Mouse (Mus musculus): ENCODE data around the gene Misp. TPM values are rescaled to one million over a fixed set of nuclear protein-coding genes. Genes with fewer than 3 reads are reported as not detected.
A peak's percentile ranks its signal among the peaks of the same experiment; 100 is the strongest.

The Misp gene
- polyA plus RNA-seq, 1 experiment from 2014 or later: 1.1 TPM

- Histone ChIP-seq H3K4me2 (no peak overlapping the region), H3K9me3 (replicated peaks) (no peaks in the 10 kb centered on the region), H3K27ac (no peak overlapping the region), H3K36me3 (ENCODE audit: poor library complexity, severe bottlenecking) (peaks cover 21% of the 10 kb centered on the region), H3K27me3 (no peaks in the 10 kb centered on the region), H3K4me1 (peaks cover 77% of the 10 kb centered on the region), H3K4me3 (no peak overlapping the region), H3K9ac (no peak overlapping the region)
- 93% methylated on average over 12 of the region's 12 CpGs for WGBS
- no peak for ATAC-seq
Measured at GRCm38 (mm10) chr10:79798289-79798928, 22.4 kb upstream of the Misp start.

GRCm38 (mm10) chr10:79800508-79800907, 20.3 kb upstream of the Misp start:
- WGBS: 86% methylated on average over 11 of the region's 11 CpGs
- Histone ChIP-seq H3K27me3 (no peaks in the 10 kb centered on the region), H3K27ac (peak overlapping the region; percentile 21; the same call in 1 of the 2 replicates), H3K4me1 (peaks cover 85% of the 10 kb centered on the region), H3K4me3 (no peak overlapping the region), H3K9ac (0 out of 2 replicates have a peak overlapping the region, but pooled peaks have one; percentile 16), H3K36me3 (ENCODE audit: poor library complexity, severe bottlenecking) (peaks cover 21% of the 10 kb centered on the region), H3K9me3 (replicated peaks) (no peaks in the 10 kb centered on the region), H3K4me2 (no peak overlapping the region)
- no peak for ATAC-seq

GRCm38 (mm10) chr10:79801837-79802236, 19.0 kb upstream of the Misp start:
- Histone ChIP-seq H3K4me1 (peaks cover 83% of the 10 kb centered on the region), H3K4me2 (peak overlapping the region; percentile 73; the same call in 1 of the 2 replicates), H3K27ac (peak overlapping the region; percentile 95), H3K4me3 (no peak overlapping the region), H3K36me3 (ENCODE audit: poor library complexity, severe bottlenecking) (peaks cover 21% of the 10 kb centered on the region), H3K9me3 (replicated peaks) (no peaks in the 10 kb centered on the region), H3K9ac (0 out of 2 replicates have a peak overlapping the region, but pooled peaks have one; percentile 35), H3K27me3 (no peaks in the 10 kb centered on the region)
- no peak for ATAC-seq
- WGBS: 31% methylated on average over 2 of the region's 3 CpGs

DNA sequence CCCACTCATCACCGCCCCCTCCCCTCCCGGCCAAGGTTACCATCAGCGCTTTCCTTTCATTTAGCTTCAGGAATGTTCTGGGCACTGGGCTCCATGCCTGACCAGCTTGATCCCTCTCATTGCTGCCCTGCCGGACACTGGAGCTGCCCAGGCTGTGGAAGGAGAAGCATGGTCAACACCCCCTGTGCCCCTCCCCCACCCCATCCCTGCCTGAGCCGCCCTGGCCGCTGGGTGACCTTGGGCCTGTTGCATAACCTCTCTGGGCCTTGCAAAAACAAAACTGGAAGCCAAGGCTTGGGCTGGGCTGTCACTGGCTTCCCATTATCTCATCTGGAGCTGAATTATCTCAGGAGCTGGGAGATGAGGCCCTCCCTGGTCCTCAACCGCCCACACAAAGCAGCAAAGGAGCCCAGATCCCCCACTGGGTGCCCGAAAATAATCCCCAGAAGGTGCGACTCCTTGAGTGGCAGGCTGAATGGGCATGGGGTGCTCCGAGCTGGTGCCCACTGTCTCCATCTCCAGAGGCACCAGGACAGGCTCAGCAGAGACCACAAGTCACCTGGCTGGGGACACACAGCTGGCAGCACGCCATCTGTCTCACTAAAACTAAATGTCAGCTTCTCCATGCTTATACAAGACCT, 18.3 kb upstream of the Misp start:
- Histone ChIP-seq H3K9ac (peak overlapping the region; percentile 35; the same call in 1 of the 2 replicates), H3K4me2 (peak overlapping the region; percentile 73), H3K9me3 (replicated peaks) (no peaks in the 10 kb centered on the region), H3K4me1 (peaks cover 78% of the 10 kb centered on the region), H3K27ac (peak overlapping the region; percentile 95), H3K36me3 (ENCODE audit: poor library complexity, severe bottlenecking) (peaks cover 27% of the 10 kb centered on the region), H3K27me3 (no peaks in the 10 kb centered on the region), H3K4me3 (no peak overlapping the region)
- ATAC-seq: no peak
- 28% methylated on average over 11 of the region's 11 CpGs for WGBS

GRCm38 (mm10) chr10:79803716-79804323, 17.0 kb upstream of the Misp start:
- Histone ChIP-seq H3K4me2 (peak overlapping the region; percentile 73), H3K27me3 (no peaks in the 10 kb centered on the region), H3K9ac (peak overlapping the region; percentile 55), H3K27ac (peak overlapping the region; percentile 95), H3K4me1 (peaks cover 73% of the 10 kb centered on the region), H3K4me3 (peak overlapping the region; percentile 34), H3K9me3 (replicated peaks) (no peaks in the 10 kb centered on the region), H3K36me3 (ENCODE audit: poor library complexity, severe bottlenecking) (peaks cover 41% of the 10 kb centered on the region)
- 4% methylated on average over 29 of the region's 29 CpGs for WGBS
- peak; percentile 98 for ATAC-seq

DNA sequence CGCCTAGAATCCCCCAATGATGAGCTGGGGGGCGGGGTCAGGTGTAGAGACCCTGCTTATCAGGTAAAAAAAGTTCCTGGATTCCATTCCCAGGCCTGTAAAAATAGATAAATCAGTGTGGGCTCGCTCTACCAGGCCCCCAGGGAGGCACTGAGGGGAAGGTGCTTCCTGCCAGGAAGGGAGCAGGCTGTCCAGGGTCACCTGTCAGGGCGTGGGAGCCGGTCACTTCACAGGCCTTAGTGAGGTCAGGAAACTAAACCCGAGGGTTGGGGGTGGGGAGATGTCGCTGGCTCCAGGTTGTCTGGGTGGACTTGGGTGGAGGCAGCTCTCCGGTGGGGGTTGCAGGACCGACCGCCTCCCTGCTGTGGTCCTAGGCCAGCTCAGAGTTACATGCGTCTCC, 15.2 kb upstream of the Misp start:
- Histone ChIP-seq H3K9me3 (replicated peaks) (no peaks in the 10 kb centered on the region), H3K27ac (peak overlapping the region; percentile 95), H3K4me2 (no peak overlapping the region), H3K27me3 (no peaks in the 10 kb centered on the region), H3K4me1 (peaks cover 65% of the 10 kb centered on the region), H3K36me3 (ENCODE audit: poor library complexity, severe bottlenecking) (peaks cover 44% of the 10 kb centered on the region), H3K9ac (no peak overlapping the region), H3K4me3 (no peak overlapping the region)
- WGBS: 84% methylated on average over 11 of the region's 11 CpGs
- ATAC-seq: no peak

DNA sequence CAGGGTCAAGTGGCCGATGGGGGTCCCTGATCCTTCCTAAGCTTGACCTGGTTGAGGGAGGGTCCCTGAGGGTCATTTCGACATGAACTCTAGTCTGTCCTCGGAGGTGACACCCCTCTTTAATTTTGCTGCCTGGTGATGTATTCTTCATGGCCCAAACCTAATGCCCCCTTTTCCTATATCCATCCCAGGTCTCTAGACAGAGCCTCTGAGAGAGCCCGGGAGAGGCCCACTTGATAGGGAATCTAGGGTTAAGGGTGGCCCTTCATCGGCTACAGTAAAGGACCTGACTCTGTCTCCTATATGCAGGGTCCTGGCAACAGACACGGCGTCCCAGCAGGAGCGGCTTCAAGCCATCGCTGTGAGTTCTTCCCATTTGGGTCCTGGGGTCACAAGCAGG, 14.5 kb upstream of the Misp start:
- H3K4me3 ChIP-seq: no peak overlapping the region
- no peak for ATAC-seq
- no peak overlapping the region for H3K9ac ChIP-seq
- H3K4me1 ChIP-seq: peaks cover 58% of the 10 kb centered on the region
- WGBS: 92% methylated on average over 9 of the region's 9 CpGs
- H3K36me3 ChIP-seq (ENCODE audit: poor library complexity, severe bottlenecking): peaks cover 49% of the 10 kb centered on the region
- no peaks in the 10 kb centered on the region for H3K27me3 ChIP-seq
- H3K9me3 ChIP-seq (replicated peaks): no peaks in the 10 kb centered on the region
- H3K27ac ChIP-seq: peak overlapping the region; percentile 33
- H3K4me2 ChIP-seq: no peak overlapping the region

DNA sequence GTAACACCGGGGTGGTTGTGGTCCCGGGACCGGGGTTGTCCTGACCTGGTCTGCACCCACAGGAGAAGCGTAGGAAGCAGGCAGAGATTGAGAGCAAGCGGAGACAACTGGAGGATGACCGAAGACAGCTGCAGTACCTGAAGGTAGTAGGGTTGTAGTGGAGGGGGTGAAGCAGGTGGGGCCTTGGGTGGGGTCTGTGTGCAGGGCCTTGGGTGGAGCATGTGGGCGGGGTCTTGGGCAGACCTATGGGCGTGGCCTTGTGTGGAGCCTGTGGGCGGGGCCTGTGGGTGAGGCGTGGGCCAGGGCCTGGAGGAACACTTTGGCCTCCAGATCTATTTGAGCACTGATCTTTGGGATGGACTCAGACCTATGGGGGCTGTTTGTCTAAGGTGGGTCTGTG, 13.8 kb upstream of the Misp start:
- H3K36me3 ChIP-seq (ENCODE audit: poor library complexity, severe bottlenecking): peaks cover 56% of the 10 kb centered on the region
- H3K27ac ChIP-seq: no peak overlapping the region

DNA sequence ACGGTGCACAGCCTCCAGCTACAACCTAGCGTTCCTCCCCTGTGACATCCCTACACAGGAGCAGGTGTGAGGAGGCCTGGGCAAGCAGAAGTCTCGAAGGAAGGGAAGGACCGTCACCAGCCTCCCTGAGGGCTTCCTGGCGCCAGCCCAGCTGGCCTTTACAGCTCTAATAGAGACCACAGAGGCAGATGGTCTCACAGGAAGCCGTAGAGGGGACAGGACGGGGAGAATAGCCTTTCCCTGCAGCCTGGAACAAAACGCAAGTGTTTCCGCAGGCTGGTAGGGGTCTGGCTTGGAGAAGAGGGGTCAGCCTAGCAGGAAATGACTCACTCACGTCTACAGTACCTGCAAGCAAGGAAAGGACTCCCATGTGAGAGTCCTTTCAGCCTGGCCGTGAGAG, 13.0 kb upstream of the Misp start:
- H3K36me3 ChIP-seq (ENCODE audit: poor library complexity, severe bottlenecking): peaks cover 61% of the 10 kb centered on the region

More for the DNA sequence above, 13.8 kb upstream of the Misp start:
- ATAC-seq: no peak
- no peak overlapping the region for H3K4me3 ChIP-seq
- WGBS: 79% methylated on average over 10 of the region's 10 CpGs
- peaks cover 54% of the 10 kb centered on the region for H3K4me1 ChIP-seq
- H3K4me2 ChIP-seq: no peak overlapping the region
- no peaks in the 10 kb centered on the region for H3K27me3 ChIP-seq
- H3K9me3 ChIP-seq (replicated peaks): no peaks in the 10 kb centered on the region
- H3K9ac ChIP-seq: no peak overlapping the region

DNA sequence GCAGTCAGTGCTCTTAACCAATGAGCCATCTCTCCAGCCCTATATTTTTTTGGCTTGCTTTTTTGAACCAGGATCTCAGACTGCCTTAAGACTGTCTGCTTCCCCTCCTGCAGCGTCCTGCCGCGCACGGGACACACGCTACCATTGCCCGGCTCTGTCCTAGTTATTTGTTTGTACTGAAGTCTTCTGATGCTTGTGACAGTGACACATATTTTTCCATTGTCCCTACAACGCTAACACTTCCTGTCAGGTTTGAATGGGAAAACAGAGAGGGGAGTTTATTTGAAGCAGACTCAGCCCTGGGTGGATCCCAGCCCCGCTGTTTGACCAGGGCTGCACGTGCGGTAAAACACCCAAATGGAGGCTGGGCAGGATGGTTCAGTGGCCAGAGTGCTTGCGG, 12.1 kb upstream of the Misp start:
- no peak overlapping the region for H3K9ac ChIP-seq
- no peaks in the 10 kb centered on the region for H3K9me3 ChIP-seq (replicated peaks)
- no peaks in the 10 kb centered on the region for H3K27me3 ChIP-seq
- ATAC-seq: no peak
- WGBS: 94% methylated on average over 11 of the region's 11 CpGs
- peaks cover 38% of the 10 kb centered on the region for H3K4me1 ChIP-seq
- no peak overlapping the region for H3K4me3 ChIP-seq
- peaks cover 66% of the 10 kb centered on the region for H3K36me3 ChIP-seq (ENCODE audit: poor library complexity, severe bottlenecking)
- no peak overlapping the region for H3K27ac ChIP-seq
- no peak overlapping the region for H3K4me2 ChIP-seq

More for the DNA sequence above, 13.0 kb upstream of the Misp start:
- Histone ChIP-seq H3K9ac (peak overlapping the region; percentile 16; the same call in 1 of the 2 replicates), H3K27me3 (no peaks in the 10 kb centered on the region), H3K9me3 (replicated peaks) (no peaks in the 10 kb centered on the region), H3K27ac (peak overlapping the region; percentile 51), H3K4me3 (no peak overlapping the region), H3K4me2 (no peak overlapping the region), H3K4me1 (peaks cover 47% of the 10 kb centered on the region)
- 58% methylated on average over 11 of the region's 11 CpGs for WGBS
- ATAC-seq: no peak

- H3K4me1 ChIP-seq: peaks cover 11% of the 10 kb centered on the region
- ATAC-seq: peak; percentile 66
- no peaks in the 10 kb centered on the region for H3K9me3 ChIP-seq (replicated peaks)
- H3K27ac ChIP-seq: peak overlapping the region; percentile 48
- WGBS: 29% methylated on average over 15 of the region's 15 CpGs
- H3K4me2 ChIP-seq: no peak overlapping the region
- H3K4me3 ChIP-seq: peak overlapping the region; percentile 2; the same call in 1 of the 2 replicates
- H3K27me3 ChIP-seq: no peaks in the 10 kb centered on the region
- peaks cover 89% of the 10 kb centered on the region for H3K36me3 ChIP-seq (ENCODE audit: poor library complexity, severe bottlenecking)
- no peak overlapping the region for H3K9ac ChIP-seq
Measured at GRCm38 (mm10) chr10:79811736-79812637, 8.8 kb upstream of the Misp start.
